Mouse (Mus musculus) neural tube, embryonic 14.5 days (tissue): Measurements from ENCODE around the gene Gse1. TPM values are rescaled to one million over a fixed set of nuclear protein-coding genes. Genes with fewer than 3 reads are reported as not detected.

Source experiments
- ATAC-seq: fragments of 200-750 bp; cut with Nextera tagmentation; 2 replicates; pipeline ENCODE4 v1.8.0; 2017; ENCODE audit warnings: low read depth, mild to moderate bottlenecking, moderate TSS enrichment, moderate library complexity
- H3K27ac ChIP-seq: fragments of 300-500 bp; sonication (generic); 2 replicates; pipeline ENCODE4 v1.5.1; 2014; ENCODE audit warnings: low read depth, mild to moderate bottlenecking, control low read depth, low read length, moderate library complexity, mixed read lengths
- H3K27me3 ChIP-seq: fragments of 300-500 bp; sonication (generic); 2 replicates; pipeline ENCODE4 v1.6.1; 2014; ENCODE audit warnings: low read length; ENCODE audit not compliant: control insufficient read depth, insufficient read depth
- H3K36me3 ChIP-seq: fragments of 300-500 bp; sonication (generic); 2 replicates; pipeline ENCODE4 v1.6.1; 2014; ENCODE audit warnings: low read length, mixed read lengths; ENCODE audit not compliant: control insufficient read depth, insufficient read depth
- H3K4me1 ChIP-seq: fragments of 300-500 bp; sonication (generic); 2 replicates; pipeline ENCODE4 v1.6.1; 2014; ENCODE audit warnings: low read length; ENCODE audit not compliant: control insufficient read depth, insufficient read depth
- H3K4me2 ChIP-seq: fragments of 300-500 bp; sonication (generic); 2 replicates; pipeline ENCODE4 v1.6.1; 2014; ENCODE audit warnings: mild to moderate bottlenecking, low read depth, low read length, control low read depth
- H3K4me3 ChIP-seq: fragments of 300-500 bp; sonication (generic); 2 replicates; pipeline ENCODE4 v1.5.1; 2014; ENCODE audit warnings: low read depth, low read length, control low read depth, mixed read lengths
- H3K9ac ChIP-seq: fragments of 300-500 bp; sonication (generic); replicated peaks from 2 replicates; pipeline ENCODE4 v1.6.1; 2014; ENCODE audit warnings: low read depth, mild to moderate bottlenecking, control low read depth, low read length, mixed read lengths
- H3K9me3 ChIP-seq: fragments of 300-500 bp; sonication (generic); 2 replicates; pipeline ENCODE4 v1.6.1; 2016; ENCODE audit warnings: low read length; ENCODE audit not compliant: control insufficient read depth
- WGBS: fragments of 180-500 bp; shearing (Covaris S2); extraction: QIAGEN DNeasy Blood & Tissue Kit; methylation state at CpG from one replicate; pipeline ENCODE4 v1.1.7; 2014; 5-methylcytosine and 5-hydroxymethylcytosine counted together
- polyA plus RNA-seq: library from polyadenylated mRNA; unstranded; fragments of >200 nt; fragmentation: Nextera tagmentation; extraction: Ambion mirVana; gene quantifications from 2 replicates; pipeline ENCODE4 v1.2.1, GENCODE M21; 2014

Gene Gse1
- polyA plus RNA-seq, 1 experiment from 2014 or later: 23.3 TPM

GRCm38 (mm10) chr8:120273430-120273829 lies 45.2 kb downstream of the Gse1 start:
- Histone ChIP-seq H3K27ac (no peak overlapping the region), H3K27me3 (no peaks in the 10 kb centered on the region), H3K4me2 (no peak overlapping the region), H3K9ac (no peak overlapping the region), H3K9me3 (no peaks in the 10 kb centered on the region), H3K4me3 (no peak overlapping the region), H3K4me1 (peaks cover 21% of the 10 kb centered on the region), H3K36me3 (no peaks in the 10 kb centered on the region)
- ATAC-seq: no peak
- 87% methylated on average over 4 of the region's 4 CpGs for WGBS

- Histone ChIP-seq H3K36me3 (no peaks in the 10 kb centered on the region), H3K9ac (peak overlapping the region; percentile 48), H3K27me3 (no peaks in the 10 kb centered on the region), H3K4me2 (peak overlapping the region; percentile 59), H3K4me3 (peak overlapping the region; percentile 28), H3K9me3 (no peaks in the 10 kb centered on the region), H3K4me1 (peaks cover 15% of the 10 kb centered on the region), H3K27ac (peak overlapping the region; percentile 61)
- WGBS: under 1% methylated on average over 49 of the region's 49 CpGs
- ATAC-seq: peak; percentile 67
Measured at GRCm38 (mm10) chr8:120276051-120276890, 48.0 kb downstream of the Gse1 start.

GRCm38 (mm10) chr8:120276891-120277426 lies 48.7 kb downstream of the Gse1 start:
- WGBS: 13% methylated on average over 16 of the region's 16 CpGs
- Histone ChIP-seq H3K36me3 (no peaks in the 10 kb centered on the region), H3K9me3 (no peaks in the 10 kb centered on the region), H3K4me3 (peak overlapping the region; percentile 28), H3K27ac (peak overlapping the region; percentile 61), H3K27me3 (no peaks in the 10 kb centered on the region), H3K4me1 (peaks cover 15% of the 10 kb centered on the region), H3K9ac (peak overlapping the region; percentile 48), H3K4me2 (peak overlapping the region; percentile 59)
- ATAC-seq: no peak

GRCm38 (mm10) chr8:120278009-120278408 lies 49.8 kb downstream of the Gse1 start:
- no peak overlapping the region for H3K9ac ChIP-seq
- 77% methylated on average over 14 of the region's 14 CpGs for WGBS

GRCm38 (mm10) chr8:120279418-120279817 lies 51.2 kb downstream of the Gse1 start:
- no peak overlapping the region for H3K27ac ChIP-seq
- 83% methylated on average over 8 of the region's 8 CpGs for WGBS
- peaks cover 36% of the 10 kb centered on the region for H3K4me1 ChIP-seq
- H3K36me3 ChIP-seq: no peaks in the 10 kb centered on the region
- no peak overlapping the region for H3K4me3 ChIP-seq
- H3K27me3 ChIP-seq: no peaks in the 10 kb centered on the region
- H3K4me2 ChIP-seq: no peak overlapping the region
- H3K9me3 ChIP-seq: no peaks in the 10 kb centered on the region
- ATAC-seq: no peak
- no peak overlapping the region for H3K9ac ChIP-seq

More at GRCm38 (mm10) chr8:120278009-120278408, 49.8 kb downstream of the Gse1 start:
- Histone ChIP-seq H3K27me3 (no peaks in the 10 kb centered on the region), H3K9me3 (no peaks in the 10 kb centered on the region), H3K36me3 (no peaks in the 10 kb centered on the region), H3K4me3 (no peak overlapping the region), H3K27ac (no peak overlapping the region), H3K4me1 (peaks cover 22% of the 10 kb centered on the region), H3K4me2 (no peak overlapping the region)
- no peak for ATAC-seq

GRCm38 (mm10) chr8:120281487-120281886 lies 53.2 kb downstream of the Gse1 start:
- peaks cover 45% of the 10 kb centered on the region for H3K4me1 ChIP-seq
- H3K9ac ChIP-seq: no peak overlapping the region
- no peaks in the 10 kb centered on the region for H3K9me3 ChIP-seq
- no peaks in the 10 kb centered on the region for H3K36me3 ChIP-seq
- no peak overlapping the region for H3K4me2 ChIP-seq
- ATAC-seq: peak; percentile 62; the same call in 1 of the 2 replicates
- H3K27me3 ChIP-seq: no peaks in the 10 kb centered on the region
- 15% methylated on average over 4 of the region's 4 CpGs for WGBS
- no peak overlapping the region for H3K27ac ChIP-seq
- no peak overlapping the region for H3K4me3 ChIP-seq

- no peak for ATAC-seq
- Histone ChIP-seq H3K27me3 (no peaks in the 10 kb centered on the region), H3K4me1 (peaks cover 37% of the 10 kb centered on the region), H3K36me3 (no peaks in the 10 kb centered on the region), H3K9ac (no peak overlapping the region), H3K9me3 (no peaks in the 10 kb centered on the region), H3K4me3 (no peak overlapping the region), H3K4me2 (no peak overlapping the region), H3K27ac (no peak overlapping the region)
- WGBS: 41% methylated on average over 5 of the region's 5 CpGs
Measured at GRCm38 (mm10) chr8:120282465-120282864, 54.2 kb downstream of the Gse1 start.

- H3K4me2 ChIP-seq: no peak overlapping the region; the same call in 1 of the 2 replicates
Measured at GRCm38 (mm10) chr8:120284265-120284664, 56.0 kb downstream of the Gse1 start.

GRCm38 (mm10) chr8:120285033-120285432 lies 56.8 kb downstream of the Gse1 start:
- Histone ChIP-seq H3K9me3 (no peaks in the 10 kb centered on the region), H3K36me3 (no peaks in the 10 kb centered on the region), H3K9ac (0 out of 2 replicates have a peak overlapping the region, but pooled peaks have one; percentile 11), H3K27ac (peak overlapping the region; percentile 46), H3K4me2 (no peak overlapping the region), H3K4me3 (no peak overlapping the region), H3K4me1 (peaks cover 56% of the 10 kb centered on the region), H3K27me3 (no peaks in the 10 kb centered on the region)
- 48% methylated on average over 3 of the region's 3 CpGs for WGBS
- ATAC-seq: no peak

More at GRCm38 (mm10) chr8:120284265-120284664, 56.0 kb downstream of the Gse1 start:
- Histone ChIP-seq H3K4me1 (peaks cover 48% of the 10 kb centered on the region), H3K9me3 (no peaks in the 10 kb centered on the region), H3K27me3 (no peaks in the 10 kb centered on the region), H3K36me3 (no peaks in the 10 kb centered on the region), H3K9ac (no peak overlapping the region), H3K27ac (peak overlapping the region; percentile 58), H3K4me3 (no peak overlapping the region)
- ATAC-seq: no peak
- WGBS: 21% methylated on average over 9 of the region's 9 CpGs
